Mouse (Mus musculus): Measurements from ENCODE around the gene Ifi208. TPM values are rescaled to one million over a fixed set of nuclear protein-coding genes. Genes with fewer than 3 reads are reported as not detected.
"Not testable (repeated sequence)": the region's sequence is repeated elsewhere in the genome, so short reads cannot be mapped to it uniquely, and the experiment has no call there.

Ifi208 gene
- polyA plus RNA-seq, 1 experiment: 21.1 TPM

DNA sequence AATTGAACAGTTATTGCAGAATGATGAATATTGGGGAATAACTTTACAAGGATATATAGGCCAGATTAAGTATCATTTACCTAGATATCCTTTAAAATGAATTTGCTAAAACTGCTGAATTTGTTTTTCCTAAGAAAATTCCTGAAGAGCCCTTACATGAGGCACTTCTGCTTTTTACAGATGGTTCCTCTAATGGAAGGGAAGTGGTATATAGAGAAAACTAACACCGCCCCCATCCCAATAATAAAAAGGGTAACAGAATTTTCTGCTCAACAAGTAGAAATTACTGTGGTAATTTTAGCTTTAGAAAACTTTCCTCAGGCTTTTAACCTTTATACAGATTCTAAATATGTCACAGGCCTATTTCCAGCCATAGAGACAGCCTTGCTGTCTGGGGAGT, 20.8 kb downstream of the Ifi208 start:
- no peak for DNase-seq
- H3K4me3 ChIP-seq (ENCODE audit: control insufficient read depth, insufficient read depth, low read length): no peak overlapping the region
- H3K27me3 ChIP-seq (ENCODE audit: control insufficient read depth, insufficient read depth, low read length): no peaks in the 10 kb centered on the region
- H3K27ac ChIP-seq (ENCODE audit: control insufficient read depth, insufficient read depth, low read length): no peak overlapping the region
- no peaks in the 10 kb centered on the region for H3K36me3 ChIP-seq (ENCODE audit: control insufficient read depth, insufficient read depth, low read length)
- WGBS: 52% methylated on average over 1 of the region's 1 CpGs
- no peaks in the 10 kb centered on the region for H3K4me1 ChIP-seq (replicated peaks; ENCODE audit: control insufficient read depth, insufficient read depth, low read length)
- no peak for TF ChIP-seq CTCF (IDR thresholded peaks at IDR 0.05; ENCODE audit: borderline replicate concordance, control insufficient read depth, extremely low read depth, insufficient read depth, low read length, poor library complexity)
- TF ChIP-seq POLR2A (IDR thresholded peaks at IDR 0.05; ENCODE audit: control insufficient read depth, extremely low read depth, insufficient read depth, low read length, poor library complexity): no peak

DNA sequence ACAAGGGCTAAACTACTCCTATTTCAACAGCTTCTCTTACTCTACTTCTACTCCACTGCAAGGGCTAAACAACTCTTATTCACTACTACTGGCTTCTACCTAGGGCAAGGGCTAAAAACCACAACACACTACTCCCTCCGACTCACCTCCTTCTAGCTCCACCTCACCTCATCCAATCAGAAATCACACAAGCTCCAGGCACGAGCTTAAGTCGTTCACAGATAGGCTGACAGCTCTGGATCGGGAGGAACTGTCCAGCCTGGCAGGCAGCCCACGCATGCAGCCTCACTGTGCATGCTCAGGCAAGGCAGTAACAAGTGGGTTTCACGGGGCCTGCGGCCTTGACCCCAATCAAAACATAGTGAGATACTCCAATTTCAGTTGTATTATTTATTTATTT, 59.7 kb downstream of the Ifi208 start:
- TF ChIP-seq POLR2A (IDR thresholded peaks at IDR 0.05; ENCODE audit: control insufficient read depth, extremely low read depth, insufficient read depth, low read length, poor library complexity) (no peak), CTCF (IDR thresholded peaks at IDR 0.05; ENCODE audit: borderline replicate concordance, control insufficient read depth, extremely low read depth, insufficient read depth, low read length, poor library complexity) (no peak)
- DNase-seq: no peak
- WGBS: 79% methylated on average over 7 of the region's 7 CpGs
- no peaks in the 10 kb centered on the region for H3K27me3 ChIP-seq (ENCODE audit: control insufficient read depth, insufficient read depth, low read length)
- no peak overlapping the region for H3K27ac ChIP-seq (ENCODE audit: control insufficient read depth, insufficient read depth, low read length)
- H3K4me3 ChIP-seq (ENCODE audit: control insufficient read depth, insufficient read depth, low read length): no peak overlapping the region
- H3K36me3 ChIP-seq (ENCODE audit: control insufficient read depth, insufficient read depth, low read length): no peaks in the 10 kb centered on the region
- no peaks in the 10 kb centered on the region for H3K4me1 ChIP-seq (replicated peaks; ENCODE audit: control insufficient read depth, insufficient read depth, low read length)

DNA sequence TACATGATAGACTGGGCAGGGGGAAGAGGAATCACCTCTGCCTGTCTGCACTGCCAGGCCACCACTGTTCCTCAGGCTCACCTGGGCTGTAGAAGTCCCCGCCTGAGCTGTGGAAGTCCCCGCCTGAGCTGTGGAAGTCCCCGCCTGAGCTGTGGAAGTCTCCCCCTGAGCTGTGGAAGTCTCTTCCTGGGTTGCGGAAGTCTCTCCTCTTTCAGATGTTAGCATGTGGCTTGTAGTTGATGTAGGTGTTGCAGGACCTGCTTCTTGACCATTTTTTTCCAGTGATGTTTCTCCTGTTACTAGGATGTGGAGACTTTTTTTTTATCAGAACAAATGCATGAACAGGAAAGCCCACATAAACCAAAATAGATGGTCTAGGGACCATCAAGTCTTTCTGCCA, 61.5 kb downstream of the Ifi208 start:
- H3K4me3 ChIP-seq (ENCODE audit: control insufficient read depth, insufficient read depth, low read length); H3K27me3 ChIP-seq (ENCODE audit: control insufficient read depth, insufficient read depth, low read length); H3K27ac ChIP-seq (ENCODE audit: control insufficient read depth, insufficient read depth, low read length); DNase-seq; H3K4me1 ChIP-seq (replicated peaks; ENCODE audit: control insufficient read depth, insufficient read depth, low read length); H3K36me3 ChIP-seq (ENCODE audit: control insufficient read depth, insufficient read depth, low read length): not testable (repeated sequence)
- 96% methylated on average over 4 of the region's 4 CpGs for WGBS

DNA sequence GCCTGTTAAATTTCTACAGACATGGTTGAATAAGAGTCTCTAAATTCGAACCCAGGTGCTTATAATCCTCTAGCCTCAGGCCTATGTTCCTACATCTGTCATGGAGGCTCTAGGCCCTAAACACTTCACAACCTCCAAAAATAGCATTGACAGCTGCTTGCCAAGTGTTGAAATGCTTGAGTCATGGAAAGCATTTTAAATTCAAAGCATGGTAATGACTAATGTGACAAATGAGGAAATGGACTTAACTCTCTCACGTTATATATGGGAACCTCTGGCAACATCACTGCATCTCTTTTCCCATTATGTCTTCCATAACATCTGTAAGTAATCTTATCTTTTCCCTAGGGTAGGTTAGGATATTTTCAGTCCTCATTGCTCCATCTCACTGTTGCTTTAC, 63.5 kb downstream of the Ifi208 start:
- TF ChIP-seq POLR2A (IDR thresholded peaks at IDR 0.05; ENCODE audit: control insufficient read depth, extremely low read depth, insufficient read depth, low read length, poor library complexity) (no peak), CTCF (IDR thresholded peaks at IDR 0.05; ENCODE audit: borderline replicate concordance, control insufficient read depth, extremely low read depth, insufficient read depth, low read length, poor library complexity) (no peak)
- H3K27ac ChIP-seq (ENCODE audit: control insufficient read depth, insufficient read depth, low read length): no peak overlapping the region
- H3K27me3 ChIP-seq (ENCODE audit: control insufficient read depth, insufficient read depth, low read length): no peaks in the 10 kb centered on the region
- no peak overlapping the region for H3K4me3 ChIP-seq (ENCODE audit: control insufficient read depth, insufficient read depth, low read length)
- WGBS: 81% methylated on average over 2 of the region's 2 CpGs
- no peaks in the 10 kb centered on the region for H3K36me3 ChIP-seq (ENCODE audit: control insufficient read depth, insufficient read depth, low read length)
- no peak for DNase-seq
- H3K4me1 ChIP-seq (replicated peaks; ENCODE audit: control insufficient read depth, insufficient read depth, low read length): no peaks in the 10 kb centered on the region

DNA sequence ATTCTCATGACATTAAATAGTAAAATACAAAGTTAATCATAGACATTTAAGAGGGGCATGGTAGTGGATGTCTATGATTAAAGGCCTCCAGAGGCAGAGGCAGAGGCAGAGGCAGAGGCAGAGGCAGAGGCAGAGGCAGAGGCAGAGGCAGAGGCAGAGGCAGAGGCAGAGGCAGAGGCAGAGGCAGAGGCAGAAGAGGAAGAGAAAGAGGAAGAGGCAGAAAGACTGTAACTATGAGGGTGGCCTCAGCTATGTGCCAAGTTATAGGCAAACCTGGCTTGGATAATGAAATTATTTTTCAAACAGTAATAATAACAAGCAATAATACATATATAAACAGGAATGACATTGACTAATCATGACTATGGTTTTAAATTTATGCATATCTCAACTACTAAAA, 67.1 kb downstream of the Ifi208 start:
- Histone ChIP-seq H3K27ac (ENCODE audit: control insufficient read depth, insufficient read depth, low read length) (no peak overlapping the region), H3K27me3 (ENCODE audit: control insufficient read depth, insufficient read depth, low read length) (no peaks in the 10 kb centered on the region), H3K4me1 (replicated peaks; ENCODE audit: control insufficient read depth, insufficient read depth, low read length) (no peaks in the 10 kb centered on the region), H3K36me3 (ENCODE audit: control insufficient read depth, insufficient read depth, low read length) (no peaks in the 10 kb centered on the region), H3K4me3 (ENCODE audit: control insufficient read depth, insufficient read depth, low read length) (no peak overlapping the region)
- TF ChIP-seq CTCF (IDR thresholded peaks at IDR 0.05; ENCODE audit: borderline replicate concordance, control insufficient read depth, extremely low read depth, insufficient read depth, low read length, poor library complexity) (no peak), POLR2A (IDR thresholded peaks at IDR 0.05; ENCODE audit: control insufficient read depth, extremely low read depth, insufficient read depth, low read length, poor library complexity) (no peak)
- no peak for DNase-seq

DNA sequence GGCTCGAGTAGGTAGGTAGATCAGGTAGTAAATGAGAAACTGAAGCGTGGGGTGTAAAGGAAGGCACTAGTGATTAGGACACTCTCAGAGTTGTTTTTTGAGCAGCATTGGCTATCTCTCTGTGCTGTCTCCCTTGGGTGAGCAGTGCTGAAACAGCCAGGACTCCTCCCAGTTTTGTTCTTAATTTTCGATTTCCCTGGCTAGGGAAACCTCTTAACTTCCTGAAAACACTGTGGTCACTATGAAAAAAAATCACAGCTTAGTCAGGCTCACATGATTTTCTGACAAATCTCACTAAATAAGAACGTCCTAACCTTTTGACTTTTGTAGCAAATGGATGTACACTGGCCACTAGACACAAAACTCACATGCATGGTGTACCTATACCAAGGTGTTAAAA, 68.2 kb downstream of the Ifi208 start, which contains the start of gene Ifi207:
Gene Ifi207 (minus strand): TSS at position 92 of the 400 bp plus-strand sequence.
- Histone ChIP-seq H3K4me3 (ENCODE audit: control insufficient read depth, insufficient read depth, low read length) (no peak within 1 kb of the TSS), H3K27ac (ENCODE audit: control insufficient read depth, insufficient read depth, low read length) (peak within 1 kb of the TSS; percentile 19; the same call in 1 of the 2 replicates), H3K27me3 (ENCODE audit: control insufficient read depth, insufficient read depth, low read length) (no peaks in the 10 kb centered on the region), H3K4me1 (replicated peaks; ENCODE audit: control insufficient read depth, insufficient read depth, low read length) (no peaks in the 10 kb centered on the region), H3K36me3 (ENCODE audit: control insufficient read depth, insufficient read depth, low read length) (no peaks in the 10 kb centered on the region)
- WGBS: 45% methylated on average over 4 of the region's 4 CpGs
- no peak for DNase-seq
- TF ChIP-seq CTCF (IDR thresholded peaks at IDR 0.05; ENCODE audit: borderline replicate concordance, control insufficient read depth, extremely low read depth, insufficient read depth, low read length, poor library complexity) (no peak), POLR2A (IDR thresholded peaks at IDR 0.05; ENCODE audit: control insufficient read depth, extremely low read depth, insufficient read depth, low read length, poor library complexity) (no peak)

DNA sequence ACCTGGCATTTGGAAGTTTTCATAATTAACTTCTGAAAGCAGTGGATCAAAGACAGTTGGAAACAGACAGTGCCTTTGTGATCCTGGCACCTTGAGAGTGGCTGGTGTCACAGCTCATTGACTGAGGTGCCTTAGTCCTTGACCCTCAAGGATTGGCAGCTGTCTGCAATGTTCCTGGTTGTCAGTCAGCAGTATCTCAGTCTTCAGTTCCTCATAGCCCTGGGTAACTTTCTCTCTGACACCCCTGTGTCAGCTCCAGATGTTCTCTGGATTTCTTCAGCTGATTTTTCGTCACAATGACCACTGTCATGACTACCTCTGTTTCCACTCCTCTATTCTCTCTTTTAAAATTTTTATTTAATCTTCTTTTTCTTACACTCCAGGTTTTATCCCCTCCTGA, 68.8 kb downstream of the Ifi208 start:
- no peak for DNase-seq
- H3K4me1 ChIP-seq (replicated peaks; ENCODE audit: control insufficient read depth, insufficient read depth, low read length): no peaks in the 10 kb centered on the region
- 83% methylated on average over 1 of the region's 1 CpGs for WGBS
- H3K4me3 ChIP-seq (ENCODE audit: control insufficient read depth, insufficient read depth, low read length): no peak overlapping the region
- no peaks in the 10 kb centered on the region for H3K36me3 ChIP-seq (ENCODE audit: control insufficient read depth, insufficient read depth, low read length)
- H3K27me3 ChIP-seq (ENCODE audit: control insufficient read depth, insufficient read depth, low read length): no peaks in the 10 kb centered on the region
- TF ChIP-seq CTCF (IDR thresholded peaks at IDR 0.05; ENCODE audit: borderline replicate concordance, control insufficient read depth, extremely low read depth, insufficient read depth, low read length, poor library complexity): no peak
- no peak for TF ChIP-seq POLR2A (IDR thresholded peaks at IDR 0.05; ENCODE audit: control insufficient read depth, extremely low read depth, insufficient read depth, low read length, poor library complexity)
- H3K27ac ChIP-seq (ENCODE audit: control insufficient read depth, insufficient read depth, low read length): no peak overlapping the region

Other genes with a start within 250 kb of the Ifi208 start
- gene Ifi206, start 182.6 kb upstream of the Ifi208 start, polyA plus RNA-seq (2012; rRNA removed): 27.2 and 32.0 TPM in 2 replicates
- 0.94 and 1.3 TPM in 2 replicates for gene Ifi214, start 137.7 kb upstream of the Ifi208 start, polyA plus RNA-seq (2012; rRNA removed)
- 22.3 and 23.3 TPM in 2 replicates for gene Ifi213, start 74.4 kb upstream of the Ifi208 start, polyA plus RNA-seq (2012; rRNA removed)
- 5.4 and 6.1 TPM in 2 replicates for gene Ifi209, start 42.8 kb upstream of the Ifi208 start, polyA plus RNA-seq (2012; rRNA removed)
- 9.3 and 10.6 TPM in 2 replicates for gene Ifi207, start 68.1 kb downstream of the Ifi208 start, polyA plus RNA-seq (2012; rRNA removed)
- gene Ifi204, start 93.3 kb downstream of the Ifi208 start, polyA plus RNA-seq (2012; rRNA removed): 1.4 and 2.1 TPM in 2 replicates
- gene Ifi211, start 239.4 kb downstream of the Ifi208 start, polyA plus RNA-seq (2012; rRNA removed): 2.2 and 2.8 TPM in 2 replicates